Mouse (Mus musculus) limb, embryonic 14.5 days (tissue): ENCODE results near the gene A930002H24Rik. TPM values are rescaled to one million over a fixed set of nuclear protein-coding genes. Genes with fewer than 3 reads are reported as not detected.

Experiments used
- ATAC-seq: fragments of 200-750 bp; cut with Nextera tagmentation; 2 replicates; pipeline ENCODE4 v1.8.0; 2017; ENCODE audit warnings: low read depth, moderate number of reproducible peaks, moderate TSS enrichment; ENCODE audit not compliant: low FRiP score
- DNase-seq: peaks from one replicate; pipeline ENCODE4 v3.0.0-alpha.2; 2015; ENCODE audit warnings: low spot score
- H3K27ac ChIP-seq: fragments of 300-500 bp; sonication (generic); replicated peaks from 2 replicates; pipeline ENCODE4 v1.5.1; 2014; ENCODE audit warnings: low read depth, mild to moderate bottlenecking, low read length, moderate library complexity, mixed read lengths
- H3K27me3 ChIP-seq: fragments of 300-500 bp; sonication (generic); 2 replicates; pipeline ENCODE4 v1.6.1; 2014; ENCODE audit warnings: low read length, mixed read lengths; ENCODE audit not compliant: control insufficient read depth, insufficient read depth
- H3K36me3 ChIP-seq: fragments of 300-500 bp; sonication (generic); 2 replicates; pipeline ENCODE4 v1.6.1; 2014; ENCODE audit warnings: mild to moderate bottlenecking, low read length, moderate library complexity, mixed read lengths; ENCODE audit not compliant: control insufficient read depth, insufficient read depth
- H3K4me1 ChIP-seq: fragments of 300-500 bp; sonication (generic); 2 replicates; pipeline ENCODE4 v1.6.1; 2014; ENCODE audit warnings: antibody characterized with exemption, low read length, mixed read lengths; ENCODE audit not compliant: control insufficient read depth, insufficient read depth
- H3K4me2 ChIP-seq: fragments of 300-500 bp; sonication (generic); replicated peaks from 2 replicates; pipeline ENCODE4 v1.6.1; 2014; ENCODE audit warnings: low read depth, mild to moderate bottlenecking, low read length, moderate library complexity; ENCODE audit not compliant: severe bottlenecking
- H3K4me3 ChIP-seq: fragments of 300-500 bp; sonication (generic); replicated peaks from 2 replicates; pipeline ENCODE4 v1.5.1; 2014; ENCODE audit warnings: low read length
- H3K9ac ChIP-seq: fragments of 300-500 bp; sonication (generic); 2 replicates; pipeline ENCODE4 v1.6.1; 2014; ENCODE audit warnings: mild to moderate bottlenecking, low read depth, low read length, moderate library complexity; ENCODE audit not compliant: severe bottlenecking
- H3K9me3 ChIP-seq: fragments of 300-500 bp; sonication (generic); 2 replicates; pipeline ENCODE4 v1.6.1; 2016; ENCODE audit warnings: low read length; ENCODE audit not compliant: control insufficient read depth
- POLR2A ChIP-seq: fragments of 200-500 bp; IDR thresholded peaks from 2 replicates; pipeline ENCODE4 v1.8.0; 2012; ENCODE audit warnings: inconsistent platforms, mild to moderate bottlenecking, moderate library complexity, borderline replicate concordance; ENCODE audit not compliant: insufficient read depth, insufficient read length; ENCODE audit errors: extremely low read depth
- WGBS: fragments of 180-500 bp; shearing (Covaris S2); extraction: QIAGEN DNeasy Blood & Tissue Kit; methylation state at CpG from one replicate; pipeline ENCODE4 v1.1.7; 2014; 5-methylcytosine and 5-hydroxymethylcytosine counted together
- polyA plus RNA-seq, 2 experiments: library from polyadenylated mRNA; depleted of rRNA in 1 of 2; stranded (reverse) in 1 of 2; unstranded in 1 of 2; fragments of >200 nt; fragmentation: Nextera tagmentation in 1 of 2; extraction: Ambion mirVana in 1 of 2; gene quantifications; 2 replicates each; pipeline versions ENCODE4 v1.2.1 to v1.2.3; 2012 to 2014

A930002H24Rik gene
- polyA plus RNA-seq, 2 experiments: 2.2 to 3.8 TPM

DNA sequence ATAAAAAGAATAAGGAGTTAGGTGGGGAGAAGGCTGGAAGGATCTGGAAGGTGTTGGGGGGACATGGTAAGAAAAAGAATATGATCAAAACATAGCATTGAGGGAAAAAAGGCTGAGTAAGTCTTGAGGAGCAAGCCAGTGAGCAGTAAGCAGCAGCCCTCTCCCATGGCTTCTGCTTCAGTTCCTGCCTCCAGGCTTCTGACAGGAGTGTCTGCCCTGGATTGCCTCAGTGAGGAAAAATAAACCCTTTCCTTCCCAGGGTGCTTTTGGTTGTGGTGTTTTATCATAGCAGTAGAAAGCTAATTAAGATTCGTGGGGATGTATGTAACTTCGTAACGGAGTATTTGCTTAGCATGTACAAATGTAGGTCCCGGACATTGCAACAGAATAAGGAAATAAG is 39.5 kb downstream of the A930002H24Rik start:
- Histone ChIP-seq H3K4me1 (no peaks in the 10 kb centered on the region), H3K9me3 (no peaks in the 10 kb centered on the region), H3K36me3 (no peaks in the 10 kb centered on the region), H3K27me3 (no peaks in the 10 kb centered on the region), H3K4me3 (no peak overlapping the region), H3K9ac (no peak overlapping the region), H3K27ac (no peak overlapping the region), H3K4me2 (no peak overlapping the region)
- DNase-seq: no peak
- ATAC-seq: no peak
- WGBS: 90% methylated on average over 4 of the region's 4 CpGs
- no peak for TF ChIP-seq POLR2A

DNA sequence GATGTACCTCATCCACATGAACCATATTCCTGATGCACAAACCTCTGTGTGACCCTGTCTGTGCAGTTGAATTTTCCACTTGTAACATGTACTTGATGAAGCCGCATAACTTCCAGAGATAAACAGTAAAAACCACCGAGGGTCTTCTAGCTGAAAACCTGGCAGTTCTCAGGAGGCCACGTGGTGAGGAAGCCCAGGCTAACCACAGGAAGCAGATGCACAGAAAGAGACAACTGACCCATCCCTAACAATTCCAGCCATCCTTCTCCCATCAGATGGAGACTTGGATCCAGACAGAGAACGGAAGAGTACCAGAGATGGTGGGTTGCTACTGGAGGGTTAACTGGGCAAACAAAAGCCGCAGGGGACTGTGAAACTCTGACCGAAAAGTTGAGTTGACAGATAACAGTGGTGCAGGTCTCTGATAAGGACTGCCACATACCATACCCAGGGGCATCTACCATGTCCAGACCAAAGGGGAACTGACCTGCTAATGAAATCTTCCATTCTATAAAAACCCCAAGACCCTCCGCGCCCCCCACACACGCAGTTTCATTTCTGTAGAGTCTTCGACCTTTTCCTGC is 45.1 kb downstream of the A930002H24Rik start:
- DNase-seq (no peak), ATAC-seq (no peak)
- no peak for TF ChIP-seq POLR2A
- Histone ChIP-seq H3K9me3 (no peaks in the 10 kb centered on the region), H3K4me3 (no peak overlapping the region), H3K27ac (no peak overlapping the region), H3K4me2 (no peak overlapping the region), H3K9ac (no peak overlapping the region), H3K4me1 (no peaks in the 10 kb centered on the region), H3K27me3 (no peaks in the 10 kb centered on the region), H3K36me3 (no peaks in the 10 kb centered on the region)
- WGBS: 90% methylated on average over 10 of the region's 10 CpGs

DNA sequence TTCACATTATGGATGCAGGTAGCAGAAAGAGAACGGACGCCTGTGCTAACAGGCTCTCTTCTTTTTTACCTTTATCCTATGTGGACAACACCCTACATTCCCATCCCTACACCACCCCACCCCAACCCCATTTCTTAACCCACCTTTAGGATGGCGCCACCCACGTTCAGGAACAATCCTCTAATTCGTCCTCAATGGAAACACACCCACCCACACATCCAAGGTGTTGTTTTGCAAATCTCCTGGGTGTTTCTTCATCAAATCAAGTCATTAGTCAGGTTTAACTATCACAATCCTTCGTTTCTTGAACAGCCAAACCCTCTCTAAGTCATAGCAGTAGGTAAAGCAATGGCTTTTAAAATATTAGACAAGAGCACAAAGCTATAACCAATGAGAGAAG is 50.0 kb downstream of the A930002H24Rik start:
- Histone ChIP-seq H3K4me1 (no peaks in the 10 kb centered on the region), H3K27ac (no peak overlapping the region), H3K36me3 (no peaks in the 10 kb centered on the region), H3K27me3 (no peaks in the 10 kb centered on the region), H3K9me3 (no peaks in the 10 kb centered on the region), H3K4me3 (no peak overlapping the region), H3K4me2 (no peak overlapping the region), H3K9ac (no peak overlapping the region)
- TF ChIP-seq POLR2A: no peak
- no peak for ATAC-seq
- no peak for DNase-seq
- 83% methylated on average over 6 of the region's 6 CpGs for WGBS

Other genes starting within 250 kb of the A930002H24Rik start
- 8.0 and 11.1 TPM in 2 replicates for gene Fer, start 729 bp downstream of the A930002H24Rik start, polyA plus RNA-seq (2012; rRNA removed)
- 32.5 and 34.7 TPM in 2 replicates for gene Fer, start 729 bp downstream of the A930002H24Rik start, polyA plus RNA-seq (2014; fragmentation: Nextera tagmentation; extraction: Ambion mirVana)